Mouse (Mus musculus): Measurements from ENCODE around the gene Adat2.
A peak's percentile ranks its signal among the peaks of the same experiment; 100 is the strongest.

Adat2 gene

GRCm38 (mm10) chr10:13552646-13553497, at the start of gene Adat2, which contains the start of gene Pex3:
Gene Adat2 (plus strand): TSS chr10:13552894.
Gene Pex3 (minus strand): TSS chr10:13553142.
- TF ChIP-seq POU5F1 (IDR thresholded peaks at IDR 0.05; ENCODE audit: borderline replicate concordance, low read length) = no peak
- no peak for TF ChIP-seq CTCF (conservative IDR thresholded peaks at IDR 0.05; ENCODE audit: low read length)
- TF ChIP-seq NANOG (IDR thresholded peaks at IDR 0.05; ENCODE audit: borderline replicate concordance, low read length) = no peak
- Histone ChIP-seq H3K36me3 (ENCODE audit: insufficient read depth, low read length) (peaks cover 19% of the 10 kb centered on the region), H3K9me3 (ENCODE audit: low read length) (no peaks in the 10 kb centered on the region), H3K27me3 (ENCODE audit: insufficient read depth, low read length) (no peaks in the 10 kb centered on the region), H3K4me1 (replicated peaks; ENCODE audit: low read depth, low read length) (peaks cover 16% of the 10 kb centered on the region), H3K4me3 (replicated peaks; ENCODE audit: low read length) (peak within 1 kb of the TSS; percentile 88)

DNA sequence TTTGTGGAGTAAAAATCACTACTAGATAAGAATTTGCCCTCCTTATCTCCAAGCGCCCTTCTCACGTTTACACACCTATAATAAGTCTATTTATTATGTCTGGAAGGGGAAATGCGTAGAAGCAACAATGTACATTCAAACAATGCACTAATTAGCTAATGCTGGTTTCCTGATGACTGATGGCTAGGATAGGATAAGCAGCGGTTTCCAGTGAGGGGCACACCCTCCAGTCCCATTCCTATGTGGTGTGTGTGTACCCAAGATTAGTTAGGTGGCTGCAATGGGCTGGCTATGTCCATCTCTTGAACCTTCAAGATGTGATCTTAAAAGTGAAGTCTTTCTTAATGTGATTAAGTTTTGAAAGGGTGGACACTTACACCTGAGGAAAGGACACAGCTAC, 30.8 kb upstream of the Adat2 start:
- TF ChIP-seq NANOG (IDR thresholded peaks at IDR 0.05; ENCODE audit: borderline replicate concordance, low read length) (no peak), POU5F1 (IDR thresholded peaks at IDR 0.05; ENCODE audit: borderline replicate concordance, low read length) (no peak), CTCF (conservative IDR thresholded peaks at IDR 0.05; ENCODE audit: low read length) (no peak)
- Histone ChIP-seq H3K36me3 (ENCODE audit: insufficient read depth, low read length) (peaks cover 2% of the 10 kb centered on the region; the same call in 1 of the 2 replicates), H3K27me3 (ENCODE audit: insufficient read depth, low read length) (no peaks in the 10 kb centered on the region), H3K4me3 (replicated peaks; ENCODE audit: low read length) (no peak overlapping the region), H3K9me3 (ENCODE audit: low read length) (no peaks in the 10 kb centered on the region), H3K4me1 (replicated peaks; ENCODE audit: low read depth, low read length) (no peaks in the 10 kb centered on the region)

DNA sequence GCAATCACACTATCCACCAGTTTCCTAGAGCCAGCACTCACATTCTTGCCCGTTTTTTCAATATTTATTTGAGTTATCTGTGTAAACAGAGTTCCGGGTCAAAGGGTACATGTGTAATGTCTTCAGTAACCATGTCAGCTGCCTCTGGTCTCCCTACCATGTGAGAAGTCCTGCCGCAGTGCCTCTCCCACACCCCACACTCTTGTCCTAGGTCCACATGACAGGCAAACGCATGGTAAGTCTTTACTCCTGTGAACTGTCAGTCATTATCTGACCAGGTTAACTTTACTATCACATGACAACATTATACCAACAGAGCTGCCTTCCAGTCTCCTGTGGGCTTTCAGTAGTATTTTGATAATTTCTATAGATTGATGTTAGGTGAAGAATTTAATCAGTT, 24.5 kb upstream of the Adat2 start:
- Histone ChIP-seq H3K4me1 (replicated peaks; ENCODE audit: low read depth, low read length) (no peaks in the 10 kb centered on the region), H3K36me3 (ENCODE audit: insufficient read depth, low read length) (peaks cover 11% of the 10 kb centered on the region), H3K4me3 (replicated peaks; ENCODE audit: low read length) (no peak overlapping the region), H3K27me3 (ENCODE audit: insufficient read depth, low read length) (no peaks in the 10 kb centered on the region), H3K9me3 (ENCODE audit: low read length) (no peaks in the 10 kb centered on the region)
- no peak for TF ChIP-seq NANOG (IDR thresholded peaks at IDR 0.05; ENCODE audit: borderline replicate concordance, low read length)
- TF ChIP-seq CTCF (conservative IDR thresholded peaks at IDR 0.05; ENCODE audit: low read length) = no peak
- TF ChIP-seq POU5F1 (IDR thresholded peaks at IDR 0.05; ENCODE audit: borderline replicate concordance, low read length) = no peak

- no peaks in the 10 kb centered on the region for H3K27me3 ChIP-seq (ENCODE audit: insufficient read depth, low read length)
- H3K36me3 ChIP-seq (ENCODE audit: insufficient read depth, low read length) = peaks cover 24% of the 10 kb centered on the region
- H3K9me3 ChIP-seq (ENCODE audit: low read length) = no peaks in the 10 kb centered on the region
- H3K4me3 ChIP-seq (replicated peaks; ENCODE audit: low read length) = no peak overlapping the region
- H3K4me1 ChIP-seq (replicated peaks; ENCODE audit: low read depth, low read length) = no peaks in the 10 kb centered on the region
- TF ChIP-seq NANOG (IDR thresholded peaks at IDR 0.05; ENCODE audit: borderline replicate concordance, low read length) (no peak), POU5F1 (IDR thresholded peaks at IDR 0.05; ENCODE audit: borderline replicate concordance, low read length) (no peak), CTCF (conservative IDR thresholded peaks at IDR 0.05; ENCODE audit: low read length) (no peak)
Measured at GRCm38 (mm10) chr10:13534751-13535150, 17.9 kb upstream of the Adat2 start.

- no peaks in the 10 kb centered on the region for H3K27me3 ChIP-seq (ENCODE audit: insufficient read depth, low read length)
- H3K9me3 ChIP-seq (ENCODE audit: low read length) = no peaks in the 10 kb centered on the region
- TF ChIP-seq POU5F1 (IDR thresholded peaks at IDR 0.05; ENCODE audit: borderline replicate concordance, low read length) (no peak), CTCF (conservative IDR thresholded peaks at IDR 0.05; ENCODE audit: low read length) (no peak), NANOG (IDR thresholded peaks at IDR 0.05; ENCODE audit: borderline replicate concordance, low read length) (no peak)
- H3K36me3 ChIP-seq (ENCODE audit: insufficient read depth, low read length) = peaks cover 24% of the 10 kb centered on the region
- H3K4me3 ChIP-seq (replicated peaks; ENCODE audit: low read length) = no peak overlapping the region
- no peaks in the 10 kb centered on the region for H3K4me1 ChIP-seq (replicated peaks; ENCODE audit: low read depth, low read length)
Measured at GRCm38 (mm10) chr10:13536706-13537105, 16.0 kb upstream of the Adat2 start.

GRCm38 (mm10) chr10:13539769-13540333, 12.8 kb upstream of the Adat2 start:
- H3K4me3 ChIP-seq (replicated peaks; ENCODE audit: low read length) = no peak overlapping the region

GRCm38 (mm10) chr10:13541721-13542120, 11.0 kb upstream of the Adat2 start:
- Histone ChIP-seq H3K9me3 (ENCODE audit: low read length) (no peaks in the 10 kb centered on the region), H3K36me3 (ENCODE audit: insufficient read depth, low read length) (peaks cover 22% of the 10 kb centered on the region), H3K4me1 (replicated peaks; ENCODE audit: low read depth, low read length) (no peaks in the 10 kb centered on the region), H3K27me3 (ENCODE audit: insufficient read depth, low read length) (no peaks in the 10 kb centered on the region), H3K4me3 (replicated peaks; ENCODE audit: low read length) (no peak overlapping the region)
- TF ChIP-seq POU5F1 (IDR thresholded peaks at IDR 0.05; ENCODE audit: borderline replicate concordance, low read length) (no peak), CTCF (conservative IDR thresholded peaks at IDR 0.05; ENCODE audit: low read length) (no peak), NANOG (IDR thresholded peaks at IDR 0.05; ENCODE audit: borderline replicate concordance, low read length) (no peak)

More at GRCm38 (mm10) chr10:13539769-13540333, 12.8 kb upstream of the Adat2 start:
- TF ChIP-seq POU5F1 (IDR thresholded peaks at IDR 0.05; ENCODE audit: borderline replicate concordance, low read length) (no peak), NANOG (IDR thresholded peaks at IDR 0.05; ENCODE audit: borderline replicate concordance, low read length) (no peak), CTCF (conservative IDR thresholded peaks at IDR 0.05; ENCODE audit: low read length) (no peak)
- Histone ChIP-seq H3K27me3 (ENCODE audit: insufficient read depth, low read length) (no peaks in the 10 kb centered on the region), H3K36me3 (ENCODE audit: insufficient read depth, low read length) (peaks cover 21% of the 10 kb centered on the region), H3K4me1 (replicated peaks; ENCODE audit: low read depth, low read length) (no peaks in the 10 kb centered on the region), H3K9me3 (ENCODE audit: low read length) (no peaks in the 10 kb centered on the region)

GRCm38 (mm10) chr10:13553498-13553985, 848 bp downstream of the Adat2 start:
- peak overlapping the region; percentile 88 for H3K4me3 ChIP-seq (replicated peaks; ENCODE audit: low read length)
- H3K27me3 ChIP-seq (ENCODE audit: insufficient read depth, low read length) = no peaks in the 10 kb centered on the region
- no peaks in the 10 kb centered on the region for H3K9me3 ChIP-seq (ENCODE audit: low read length)
- H3K4me1 ChIP-seq (replicated peaks; ENCODE audit: low read depth, low read length) = peaks cover 16% of the 10 kb centered on the region
- TF ChIP-seq NANOG (IDR thresholded peaks at IDR 0.05; ENCODE audit: borderline replicate concordance, low read length) (no peak), POU5F1 (IDR thresholded peaks at IDR 0.05; ENCODE audit: borderline replicate concordance, low read length) (no peak), CTCF (conservative IDR thresholded peaks at IDR 0.05; ENCODE audit: low read length) (no peak)
- H3K36me3 ChIP-seq (ENCODE audit: insufficient read depth, low read length) = peaks cover 26% of the 10 kb centered on the region
